Mouse (Mus musculus) thymus, postnatal 10 days (tissue): ENCODE data around the gene Arl15.

ENCODE experiments used
- DNase-seq, 2 experiments: peaks; one replicate each; pipeline ENCODE4 v3.0.0; 2021; ENCODE audit warnings: low spot score in 2 of 2

The Arl15 gene

GRCm38 (mm10) chr13:113984491-113984890 is 190.2 kb downstream of the Arl15 start:
- DNase-seq, result no peak

DNA sequence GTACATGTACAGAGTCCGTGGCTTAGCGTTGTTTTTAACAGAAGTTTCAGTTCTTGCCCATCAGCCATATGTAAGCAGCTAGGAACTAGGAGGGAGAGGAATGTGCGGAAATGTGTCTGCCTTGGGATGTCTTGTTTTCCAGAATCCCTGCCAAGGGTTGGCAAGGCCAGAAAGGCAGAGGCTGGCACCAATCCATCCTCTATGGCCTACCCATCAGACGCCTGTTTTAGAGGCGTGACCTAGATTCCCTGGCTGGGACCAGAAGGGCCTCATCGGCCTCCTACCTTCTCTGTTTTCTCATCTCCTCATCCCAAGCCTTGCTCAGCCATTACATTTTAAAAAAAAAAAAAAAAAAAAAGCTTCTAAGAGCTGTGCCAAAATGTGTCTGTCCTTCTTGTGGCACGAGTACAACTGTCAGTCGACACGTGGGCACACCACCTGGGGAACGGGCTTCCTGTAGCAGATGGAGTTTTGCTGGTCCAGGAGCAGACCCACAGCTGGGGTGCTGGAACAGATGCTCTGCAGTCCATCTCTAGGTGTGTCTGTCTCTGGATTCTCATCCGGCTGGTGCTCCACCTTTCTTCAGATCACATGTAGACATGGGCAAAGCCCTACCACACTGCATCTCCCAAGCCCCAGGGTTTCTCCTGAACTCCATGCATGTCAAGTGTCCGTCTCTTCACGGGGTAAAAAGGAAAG is 192.7 kb downstream of the Arl15 start:
- DNase-seq, result no peak

DNA sequence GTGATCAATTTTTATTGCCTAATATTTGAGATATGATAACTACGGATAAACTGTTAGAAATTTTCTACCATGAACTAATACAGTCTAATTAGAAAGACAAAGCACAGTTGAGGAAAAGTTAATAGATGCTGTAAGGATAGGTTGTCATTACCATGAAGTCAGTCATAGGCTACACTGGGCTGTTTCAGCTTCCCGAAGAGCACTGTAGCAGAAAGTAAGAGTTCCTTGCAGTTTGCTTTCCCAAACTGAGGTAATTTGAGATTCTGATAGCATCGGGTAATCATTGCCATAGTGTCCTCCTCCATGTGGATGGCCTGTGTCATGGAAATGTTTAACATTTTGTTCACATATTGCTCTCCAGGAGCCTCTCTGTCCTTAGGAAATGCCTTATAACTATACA is 195.9 kb downstream of the Arl15 start:
- DNase-seq, result no peak

- DNase-seq, result no peak
These were observed 196.4 kb downstream of the Arl15 start for GRCm38 (mm10) chr13:113990701-113991100.

DNA sequence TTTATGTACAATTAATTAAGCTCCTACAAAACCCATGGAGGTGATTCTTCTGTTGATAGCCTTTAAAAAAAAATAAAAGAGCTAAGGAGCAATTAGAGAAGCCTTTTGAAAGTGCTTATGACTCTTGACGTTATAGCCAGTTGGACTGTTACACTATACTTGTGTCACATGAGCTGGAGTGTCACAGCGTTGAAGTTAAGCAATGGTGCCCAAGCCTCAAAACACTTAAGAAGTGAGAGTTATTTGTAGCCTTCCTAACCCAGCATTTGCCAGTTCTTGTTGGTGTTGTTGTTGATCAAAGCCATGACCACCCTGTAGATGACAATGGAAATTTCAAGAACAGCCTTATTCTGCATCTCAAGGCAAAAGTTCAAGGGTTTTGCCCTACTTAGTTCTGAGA is 198.8 kb downstream of the Arl15 start:
- DNase-seq, result no peak

GRCm38 (mm10) chr13:113994586-113994985 is 200.3 kb downstream of the Arl15 start:
- DNase-seq, result no peak

DNA sequence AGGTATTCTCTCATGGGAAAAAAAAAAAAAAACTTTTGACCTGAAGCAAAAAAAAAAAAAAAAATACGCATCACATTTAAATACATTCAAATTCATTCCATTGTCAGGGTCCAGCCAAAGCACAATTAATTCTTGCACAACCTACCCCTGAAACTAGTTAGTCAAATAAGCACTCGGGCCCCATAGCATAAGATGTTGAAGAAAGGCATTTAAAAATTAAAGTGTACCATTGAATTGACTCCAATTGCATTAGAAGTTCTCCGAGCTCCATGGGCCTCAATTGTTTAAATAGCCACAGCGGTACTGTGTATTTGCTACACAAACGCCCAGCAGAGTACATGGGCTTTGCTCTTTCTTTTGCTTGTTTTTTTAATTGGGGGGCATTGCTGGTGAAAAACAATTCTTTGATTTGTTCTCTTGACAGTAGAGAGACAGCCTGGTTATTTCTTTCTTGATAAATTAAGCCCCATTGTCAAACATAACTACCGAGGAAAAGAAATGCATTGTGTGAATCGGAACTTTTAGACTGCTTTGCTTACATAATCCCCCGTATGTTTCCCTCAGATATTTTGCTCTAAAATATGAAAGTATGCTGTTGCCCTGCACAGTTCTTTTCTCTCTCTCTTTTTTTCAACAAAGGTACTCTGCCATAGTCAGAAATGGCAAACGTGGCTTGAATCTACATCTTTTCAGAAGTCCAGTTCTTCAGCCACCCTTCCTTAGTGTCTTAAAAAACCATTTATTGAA is 201.4 kb downstream of the Arl15 start:
- no peak for DNase-seq

DNA sequence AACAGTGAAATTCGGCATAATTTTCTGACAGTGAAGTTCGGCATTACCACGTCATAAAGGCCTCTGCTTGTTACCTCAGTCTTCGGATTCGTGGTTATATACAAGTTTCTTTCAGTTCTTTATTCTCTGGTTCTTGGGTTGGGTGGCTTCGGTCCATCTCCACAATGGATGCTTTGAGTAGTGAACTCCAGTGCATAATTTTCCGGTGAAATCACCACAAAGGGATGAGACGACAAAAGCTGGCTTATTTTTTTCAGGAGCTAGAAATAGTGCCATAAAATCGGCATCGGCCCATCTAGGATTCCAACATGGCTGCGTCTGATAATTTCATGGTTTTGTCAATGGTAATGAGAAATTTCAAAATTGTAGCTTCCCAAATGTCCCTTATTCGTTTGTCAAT is 204.5 kb downstream of the Arl15 start:
- DNase-seq, result no peak

DNA sequence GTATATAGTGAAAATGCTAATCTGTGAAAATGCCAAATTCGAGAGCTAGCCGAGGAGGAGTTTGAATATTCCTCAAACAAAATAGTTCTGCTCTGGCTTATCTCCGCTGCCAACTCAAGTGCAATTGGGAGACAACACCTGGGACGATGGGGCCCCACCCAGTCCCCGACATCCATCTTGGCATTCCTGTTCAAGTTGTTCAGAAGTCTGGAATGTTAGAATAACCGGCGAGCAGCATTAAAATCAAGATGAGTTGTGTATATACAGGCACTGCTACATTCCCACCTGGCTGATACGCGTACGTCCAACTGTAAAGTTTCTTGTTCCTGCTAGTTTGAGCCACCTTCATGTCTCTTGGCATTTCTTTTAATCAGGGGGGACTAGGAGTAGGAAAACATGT is 209.2 kb downstream of the Arl15 start:
- DNase-seq, result no peak

- no peak for DNase-seq
These were observed 209.9 kb downstream of the Arl15 start for GRCm38 (mm10) chr13:114004191-114004590.

GRCm38 (mm10) chr13:114009786-114010185 is 215.5 kb downstream of the Arl15 start:
- no peak for DNase-seq

GRCm38 (mm10) chr13:114010521-114010920 is 216.2 kb downstream of the Arl15 start:
- DNase-seq, result no peak

DNA sequence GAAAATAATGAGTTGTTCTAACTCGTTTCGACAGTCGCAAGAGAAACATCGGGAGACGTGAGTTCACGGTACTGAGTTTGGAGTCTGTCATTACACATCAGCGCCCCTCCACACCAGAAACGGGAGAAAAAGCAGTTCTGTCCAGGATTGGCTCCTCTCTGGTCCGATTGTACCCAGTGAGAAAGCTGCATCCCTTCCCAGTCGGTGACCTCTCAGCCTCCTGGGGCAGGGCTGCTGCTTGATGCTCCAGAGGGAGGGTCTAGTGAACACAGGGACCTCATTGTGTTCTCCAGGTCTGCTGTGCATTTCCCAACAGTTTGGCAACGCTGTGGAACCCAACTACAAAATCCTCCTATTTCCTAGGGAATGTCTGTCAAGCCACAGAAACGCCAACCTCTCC is 216.7 kb downstream of the Arl15 start:
- DNase-seq, result no peak

DNA sequence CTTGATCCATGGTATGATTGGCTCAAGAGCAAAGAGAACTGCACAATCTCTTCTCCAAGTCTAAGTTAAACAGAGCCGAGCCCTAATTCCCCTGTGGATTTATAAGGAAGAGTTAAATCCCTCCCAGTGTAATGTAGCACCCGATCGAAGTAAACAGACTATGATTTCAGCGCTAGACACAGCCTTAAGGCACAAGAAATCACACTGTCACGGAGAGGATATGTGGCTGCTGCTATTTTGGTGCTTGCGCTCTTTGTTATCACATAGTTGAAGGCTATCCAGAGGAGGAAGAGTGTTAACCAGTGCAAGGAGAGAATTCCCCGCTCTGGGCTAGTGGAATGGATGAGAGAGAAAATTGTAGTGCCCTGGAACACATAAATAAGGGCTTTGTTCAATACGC is 223.6 kb downstream of the Arl15 start:
- no peak for DNase-seq

GRCm38 (mm10) chr13:114023541-114023940 is 229.2 kb downstream of the Arl15 start:
- DNase-seq, result no peak

- no peak for DNase-seq
These were observed 232.0 kb downstream of the Arl15 start for GRCm38 (mm10) chr13:114026306-114026705.

DNA sequence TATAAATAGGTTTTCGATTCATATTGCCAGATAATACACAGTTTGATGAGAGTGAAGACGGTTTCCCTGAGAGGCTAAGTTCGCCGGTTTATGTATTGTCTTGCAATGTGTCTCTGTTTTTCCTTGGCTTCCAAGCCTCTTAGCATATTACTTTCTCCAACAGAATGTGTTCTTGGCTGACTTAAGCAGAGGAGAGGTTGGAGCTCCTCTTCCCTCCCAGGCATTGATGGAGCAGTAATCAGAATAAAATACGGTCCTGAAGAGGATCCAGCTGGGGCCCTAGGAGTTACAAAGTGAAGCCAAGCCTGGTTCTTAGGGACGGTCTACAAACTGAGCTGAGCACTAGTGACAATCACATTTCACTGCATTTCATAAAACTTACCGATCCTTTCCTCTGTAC is 232.4 kb downstream of the Arl15 start:
- DNase-seq, result no peak

DNA sequence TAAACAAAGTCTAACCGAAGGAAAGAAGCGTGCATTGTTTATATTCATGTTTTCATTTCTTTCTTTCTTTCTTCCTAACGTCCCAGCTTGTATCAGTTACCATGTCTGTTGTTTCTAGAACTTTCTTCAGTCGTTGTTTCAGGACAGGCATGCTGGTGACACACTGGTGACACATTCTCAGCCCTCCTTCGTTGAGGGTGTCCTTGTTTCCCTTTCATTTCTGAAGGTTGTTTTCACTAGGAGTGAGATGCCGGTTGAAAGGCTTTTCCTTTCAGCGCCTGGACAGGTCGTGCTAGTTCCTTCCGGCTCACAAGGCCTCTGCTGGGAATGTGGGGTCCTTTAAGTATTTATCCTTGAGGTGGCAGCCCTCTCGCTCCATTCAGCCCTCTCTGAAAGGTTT is 253.8 kb downstream of the Arl15 start:
- DNase-seq, result no peak

DNA sequence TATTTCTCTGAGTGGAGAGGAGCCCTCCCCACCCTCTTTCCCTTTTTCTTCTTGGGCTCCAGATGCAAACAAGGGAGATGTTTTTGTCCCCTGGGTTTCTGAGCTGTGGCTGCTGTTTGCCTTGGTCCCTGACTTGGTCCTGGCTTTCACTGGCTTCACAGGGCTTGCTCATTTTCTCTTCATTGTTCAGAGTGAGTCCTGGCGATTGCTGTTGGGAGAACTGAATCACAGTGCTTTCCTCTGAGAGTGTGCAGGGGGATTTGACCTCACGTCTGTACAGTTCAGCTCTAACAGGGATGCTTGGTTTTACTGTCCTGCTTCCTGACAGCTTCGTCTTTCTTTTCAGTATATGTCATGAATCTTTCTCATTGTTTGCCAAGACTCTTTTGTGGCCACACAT is 254.4 kb downstream of the Arl15 start:
- DNase-seq, result no peak

- no peak for DNase-seq
These were observed 257.0 kb downstream of the Arl15 start for GRCm38 (mm10) chr13:114051151-114051850.

DNA sequence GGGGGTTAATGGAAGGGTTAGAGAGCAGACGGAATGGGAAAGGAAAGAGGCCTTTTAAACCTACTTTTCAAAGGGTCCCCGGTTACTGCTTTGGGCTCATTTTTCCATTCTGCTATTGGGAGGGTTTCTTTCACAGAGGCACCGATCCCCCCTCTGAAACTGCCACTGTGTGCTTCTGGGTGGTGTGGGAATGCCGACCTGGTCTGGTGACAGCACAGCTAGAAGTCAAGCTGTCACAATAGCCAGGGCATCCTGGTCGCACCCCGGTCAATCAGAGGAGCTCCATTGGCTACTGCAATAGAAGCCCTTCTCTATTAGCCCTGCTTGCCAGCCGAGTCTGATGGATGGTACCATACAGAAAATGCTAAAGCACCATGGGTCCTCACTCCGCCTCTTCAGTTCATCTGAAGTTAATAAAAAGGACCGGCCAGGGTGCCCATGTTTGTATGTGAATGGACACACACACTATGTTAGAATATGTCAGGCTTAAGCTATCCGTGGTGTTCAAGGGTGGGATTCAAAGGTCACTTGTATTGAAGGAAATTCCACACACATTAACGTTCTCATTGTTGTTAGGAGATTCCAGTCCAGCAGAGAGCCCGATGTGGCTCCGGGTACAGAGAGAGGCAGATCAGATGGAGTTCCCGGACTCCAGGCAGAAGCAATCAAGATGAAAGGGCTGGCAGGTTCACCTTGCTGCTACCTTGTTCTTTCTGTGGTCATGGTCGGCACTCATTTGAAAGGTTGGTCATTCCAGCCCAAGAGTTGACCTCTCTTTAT is 258.3 kb downstream of the Arl15 start:
- DNase-seq, result no peak

GRCm38 (mm10) chr13:114053261-114053660 is 259.0 kb downstream of the Arl15 start:
- no peak for DNase-seq
